Mouse (Mus musculus): ENCODE measurements around the gene Pram1.
"Not testable (repeated sequence)": the region's sequence is repeated elsewhere in the genome, so short reads cannot be mapped to it uniquely, and the experiment has no call there.

GRCm38 (mm10) chr17:33613726-33614125 lies 24.1 kb upstream of the Pram1 start:
- not testable (repeated sequence) for TF ChIP-seq CTCF (IDR thresholded peaks at IDR 0.05; ENCODE audit: control insufficient read depth, insufficient read depth, low read length); POLR2A (IDR thresholded peaks at IDR 0.05; ENCODE audit: borderline replicate concordance, control insufficient read depth, low read depth, low read length)

Measured in bone marrow, adult 2 months (tissue).